Mouse (Mus musculus): ENCODE results near the gene Gm21903.
"Not testable (repeated sequence)": the region's sequence is repeated elsewhere in the genome, so short reads cannot be mapped to it uniquely, and the experiment has no call there.

Gm21903 gene

GRCm38 (mm10) chr17:39043241-39043640 lies at the start of gene Gm21903:
Gene Gm21903, minus strand, starts transcription at chr17:39043341.
- DNase-seq (ENCODE audit: low read depth, low spot score), result no peak

- DNase-seq (ENCODE audit: low read depth, low spot score), result no peak
These were observed 33.8 kb upstream of the Gm21903 start, which contains the start of gene Esp23 for GRCm38 (mm10) chr17:39076937-39077336. Gene Esp23, minus strand, starts transcription at chr17:39077037.

- DNase-seq (ENCODE audit: low read depth, low spot score), result no peak
These were observed 20.5 kb upstream of the Gm21903 start for GRCm38 (mm10) chr17:39063641-39064040.

- not testable (repeated sequence) for DNase-seq (ENCODE audit: low read depth, low spot score)
These were observed 6.7 kb downstream of the Gm21903 start, which contains the start of gene Esp24 for GRCm38 (mm10) chr17:39036395-39036794. Gene Esp24, plus strand, starts transcription at chr17:39036695.

GRCm38 (mm10) chr17:39017184-39017583 lies 26.0 kb downstream of the Gm21903 start:
- no peak for DNase-seq (ENCODE audit: low read depth, low spot score)

- DNase-seq (ENCODE audit: low read depth, low spot score), result no peak
These were observed 32.2 kb downstream of the Gm21903 start for GRCm38 (mm10) chr17:39010675-39011638.

GRCm38 (mm10) chr17:39009846-39010245 lies 33.3 kb downstream of the Gm21903 start:
- DNase-seq (ENCODE audit: low read depth, low spot score), result no peak

Data from A20 (cell line).